Mouse (Mus musculus): Measurements from ENCODE around the gene H2-DMa.

The H2-DMa gene

GRCm38 (mm10) chr17:34104804-34105203 lies 14.5 kb upstream of the H2-DMa start:
- DNase-seq = no peak

GRCm38 (mm10) chr17:34106555-34106954 lies 12.8 kb upstream of the H2-DMa start:
- no peak for DNase-seq

- DNase-seq = no peak
Observed at GRCm38 (mm10) chr17:34107109-34107867, 12.1 kb upstream of the H2-DMa start.

- DNase-seq = no peak
Observed at GRCm38 (mm10) chr17:34108460-34108859, 10.9 kb upstream of the H2-DMa start.

- peak in 1 of 2 experiments; percentile 54 for DNase-seq
Observed at GRCm38 (mm10) chr17:34109038-34109805, 10.1 kb upstream of the H2-DMa start.

- no peak for DNase-seq
Observed at GRCm38 (mm10) chr17:34109806-34110195, 9.5 kb upstream of the H2-DMa start.

- no peak for DNase-seq
Observed at GRCm38 (mm10) chr17:34110309-34110708, 9.0 kb upstream of the H2-DMa start.

- DNase-seq = no peak
Observed at GRCm38 (mm10) chr17:34114114-34114513, 5.2 kb upstream of the H2-DMa start.

- DNase-seq = peak in 1 of 2 experiments; percentile 44
Observed at GRCm38 (mm10) chr17:34116736-34117370, 2.5 kb upstream of the H2-DMa start.

- DNase-seq = no peak
Observed at GRCm38 (mm10) chr17:34117421-34118112, 1.8 kb upstream of the H2-DMa start.

GRCm38 (mm10) chr17:34118113-34118872 lies 1.0 kb upstream of the H2-DMa start:
- DNase-seq = peak; percentile 67 to 68

- DNase-seq = no peak
Observed at GRCm38 (mm10) chr17:34118873-34119248, 480 bp upstream of the H2-DMa start.

GRCm38 (mm10) chr17:34120180-34120723 lies 911 bp downstream of the H2-DMa start:
- peak; percentile 91 to 96 for DNase-seq

- DNase-seq = peak; percentile 86 to 89
Observed at GRCm38 (mm10) chr17:34120814-34121171, 1.5 kb downstream of the H2-DMa start.

- peak; percentile 85 to 87 for DNase-seq
Observed at GRCm38 (mm10) chr17:34121172-34121878, 2.0 kb downstream of the H2-DMa start.

GRCm38 (mm10) chr17:34121879-34122187 lies 2.5 kb downstream of the H2-DMa start:
- DNase-seq = peak; percentile 75 to 82

GRCm38 (mm10) chr17:34122188-34122984 lies 3.0 kb downstream of the H2-DMa start, which contains the start of gene Brd2:
TSS of gene Brd2 (minus strand) at chr17:34122634.
- peak; percentile 99 for DNase-seq

GRCm38 (mm10) chr17:34123111-34123510 lies 3.8 kb downstream of the H2-DMa start:
- DNase-seq = no peak

- DNase-seq = no peak
Observed at GRCm38 (mm10) chr17:34123518-34123917, 4.2 kb downstream of the H2-DMa start.

GRCm38 (mm10) chr17:34124649-34125048 lies 5.3 kb downstream of the H2-DMa start:
- no peak for DNase-seq
